Mouse (Mus musculus): ENCODE data around the gene Gdi2.
"Not testable (repeated sequence)": the region's sequence is repeated elsewhere in the genome, so short reads cannot be mapped to it uniquely, and the experiment has no call there.

Gene Gdi2

DNA sequence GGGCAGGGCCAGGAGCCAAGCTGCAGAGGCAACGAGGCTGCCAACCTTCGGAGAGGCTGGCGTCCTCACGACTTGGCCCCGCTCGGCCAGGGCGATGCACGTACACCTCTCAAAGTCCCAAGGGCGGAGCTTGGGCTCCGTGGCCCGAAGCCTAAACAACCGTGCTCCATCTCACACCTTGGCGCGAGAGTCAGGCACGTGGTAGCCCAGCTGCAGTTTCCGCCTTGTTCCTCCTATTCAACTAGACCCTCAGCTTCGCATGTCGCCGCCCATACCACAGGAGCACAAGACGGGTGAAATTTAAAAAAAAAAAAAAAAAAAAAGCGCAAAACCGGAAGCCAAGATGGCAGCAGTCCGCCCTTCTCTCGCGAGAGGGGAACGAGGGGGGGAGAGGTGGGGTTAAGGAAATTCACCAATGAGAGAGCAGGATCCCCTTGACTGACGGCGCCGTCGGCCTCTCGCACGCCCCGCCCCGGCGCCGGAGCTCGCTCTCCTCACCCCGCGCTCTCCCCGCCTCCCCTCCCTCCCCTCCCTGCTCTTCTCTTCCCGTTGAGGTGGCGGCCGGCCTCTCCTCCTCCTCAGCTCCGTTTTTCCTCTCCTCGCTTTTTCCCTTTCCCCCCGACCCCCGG lies at the start of gene Gdi2:
Gene Gdi2 (plus strand): TSS at position 470 of the 629 bp plus-strand sequence.
- peak; percentile 92 for DNase-seq

DNA sequence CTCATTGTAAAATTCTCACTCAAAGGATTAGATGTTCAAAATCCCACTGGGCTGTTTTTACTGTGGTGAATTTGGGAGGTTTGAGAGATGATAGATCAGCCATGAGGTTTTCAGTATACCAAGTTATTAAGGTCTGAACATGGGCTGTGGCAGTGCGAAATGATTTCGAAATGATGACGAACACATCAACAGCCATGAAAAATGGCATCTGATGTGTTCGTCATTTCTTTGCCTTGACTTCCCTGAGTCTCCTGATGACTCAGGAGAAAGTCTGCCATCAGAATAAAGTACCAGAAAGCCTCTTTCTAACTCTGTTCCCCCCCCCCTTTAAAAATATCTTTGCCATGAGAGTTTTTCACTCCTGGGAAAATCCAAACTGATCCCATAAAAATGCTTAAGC lies 42.3 kb upstream of the Gdi2 start:
- DNase-seq = no peak

DNA sequence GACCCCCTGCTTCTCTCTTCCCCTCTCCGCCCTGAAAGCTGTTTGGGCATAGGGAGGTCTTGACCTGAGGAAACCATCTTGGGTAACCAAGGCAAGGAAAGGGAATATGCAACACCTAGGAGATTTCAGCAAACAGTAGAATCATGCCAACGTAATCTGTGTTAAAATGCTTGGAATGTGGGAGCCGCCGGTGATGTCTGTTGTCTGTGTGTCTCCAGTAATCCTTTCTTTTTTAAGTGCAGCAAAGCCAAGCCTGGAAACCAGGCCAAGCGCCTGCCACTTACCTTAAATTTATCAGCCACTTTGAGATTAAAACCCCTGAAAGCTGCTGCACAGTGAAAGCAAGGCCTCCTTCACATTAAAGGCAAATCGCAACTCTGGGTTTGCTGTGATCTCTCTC lies 36.8 kb upstream of the Gdi2 start:
- not testable (repeated sequence) for DNase-seq

DNA sequence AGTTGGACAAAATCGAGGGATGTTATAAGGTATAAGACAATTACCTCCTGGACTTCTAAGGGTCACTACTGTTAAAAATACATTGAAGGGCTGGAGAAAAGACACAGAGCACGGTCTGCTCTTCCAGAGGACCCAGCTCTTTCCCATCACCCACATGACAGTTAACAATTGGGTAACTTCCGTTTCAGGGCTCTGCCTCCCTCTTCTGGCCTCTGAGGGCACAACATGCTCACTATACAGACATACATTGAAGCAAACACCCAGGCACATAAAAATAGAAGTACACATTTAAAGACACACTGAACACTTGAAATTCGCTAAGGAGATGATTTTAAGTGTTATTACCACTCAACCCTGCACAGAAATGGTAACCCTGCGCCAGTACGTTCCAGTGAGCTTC lies 22.5 kb upstream of the Gdi2 start:
- DNase-seq = not testable (repeated sequence)

DNA sequence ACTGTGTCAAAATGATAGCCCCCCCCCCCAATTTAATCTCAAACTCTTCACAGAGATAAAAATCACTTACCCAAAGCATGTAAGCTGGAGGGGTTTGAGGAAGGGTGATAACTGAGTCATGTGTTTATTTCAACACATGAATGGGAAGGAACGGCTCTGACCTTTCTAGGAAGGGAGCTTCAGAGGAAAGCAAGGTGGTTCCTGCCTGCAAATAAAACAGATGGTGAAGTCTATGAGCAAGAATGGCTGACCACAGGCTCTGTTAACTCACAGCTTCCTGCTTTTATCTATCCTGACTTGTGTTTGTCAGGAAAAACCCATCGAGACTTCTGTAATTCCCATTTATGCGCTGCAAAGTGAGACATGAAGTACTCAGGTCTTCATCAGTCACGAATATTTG lies 18.5 kb upstream of the Gdi2 start:
- not testable (repeated sequence) for DNase-seq

DNA sequence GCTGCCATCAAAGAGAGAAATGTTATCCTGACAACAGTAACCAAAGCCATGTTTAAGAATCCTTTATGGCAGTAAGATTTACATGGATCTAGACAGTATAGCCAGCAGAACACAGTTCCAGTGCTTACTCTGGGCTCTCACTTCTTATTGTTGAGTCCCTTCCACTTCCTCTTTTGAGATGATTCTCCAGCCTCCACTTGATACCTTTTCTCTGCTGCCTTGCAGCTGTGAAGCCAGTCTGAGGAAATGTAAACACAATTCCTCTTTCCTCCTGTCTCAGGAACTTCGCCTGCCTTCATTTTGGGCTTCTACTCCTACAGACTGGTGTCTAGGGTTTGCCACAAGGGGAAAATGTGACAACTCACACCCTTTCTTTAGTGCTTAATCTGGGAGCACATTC lies 17.9 kb upstream of the Gdi2 start:
- not testable (repeated sequence) for DNase-seq

DNA sequence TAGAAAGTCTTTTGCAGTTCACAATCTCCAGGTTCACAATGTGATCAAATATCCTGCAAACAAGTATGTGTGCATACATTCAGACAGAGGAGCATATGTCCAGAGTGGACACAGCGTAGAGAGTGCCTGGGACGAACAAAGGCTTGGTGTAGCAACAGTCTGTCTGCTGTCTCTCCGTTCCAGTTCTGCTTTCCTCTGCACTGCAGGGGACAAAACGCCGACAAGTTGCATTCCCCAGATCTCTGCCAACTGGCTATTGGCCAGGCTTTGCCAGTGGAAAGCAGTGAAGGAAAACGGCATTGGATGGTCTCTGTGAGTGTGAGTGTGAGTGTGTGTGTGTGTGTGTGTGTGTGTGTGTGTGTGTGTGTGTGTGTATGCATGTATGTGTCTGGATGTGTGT lies 14.4 kb upstream of the Gdi2 start:
- peak; percentile 20 for DNase-seq

DNA sequence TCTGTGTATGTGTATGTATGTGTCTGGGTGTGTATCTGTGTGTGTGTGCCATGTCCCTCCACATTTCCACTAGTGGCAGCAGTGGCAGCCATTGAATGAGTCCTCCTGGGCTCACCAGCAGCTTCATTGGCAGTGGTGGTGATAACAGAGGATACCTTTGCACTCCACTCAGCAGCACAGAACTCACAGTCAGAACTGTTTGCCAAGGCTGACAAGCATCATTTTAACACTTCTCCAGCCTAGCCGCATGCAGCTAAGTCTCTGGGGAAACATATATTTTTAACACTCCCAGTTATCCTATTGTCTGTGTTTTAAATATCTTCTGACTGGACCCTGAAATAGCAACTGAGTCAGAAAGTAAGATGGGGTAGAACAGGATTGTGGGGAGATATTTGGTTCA lies 13.9 kb upstream of the Gdi2 start:
- DNase-seq = no peak

DNA sequence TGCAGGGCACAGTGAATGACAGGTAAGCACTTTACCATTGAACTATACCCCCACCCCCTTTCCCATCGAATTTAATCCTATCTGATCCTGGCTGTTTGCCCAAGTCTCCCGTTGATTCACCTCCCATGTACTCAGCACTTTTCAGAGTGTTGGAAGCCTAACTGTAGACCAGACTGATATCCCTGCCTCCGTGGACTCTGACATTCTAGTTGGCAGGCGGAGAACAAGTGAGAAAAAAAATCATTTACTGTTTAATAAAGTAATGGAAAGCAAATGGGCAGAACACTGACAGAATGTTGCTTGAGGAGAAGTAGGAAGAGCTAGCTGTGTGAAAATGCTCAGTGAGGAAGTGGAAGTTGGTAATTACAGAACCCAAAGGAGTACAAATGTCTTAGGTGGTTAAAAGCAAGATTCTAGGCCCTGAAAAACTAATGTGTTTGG lies 12.2 kb upstream of the Gdi2 start:
- no peak for DNase-seq

DNA sequence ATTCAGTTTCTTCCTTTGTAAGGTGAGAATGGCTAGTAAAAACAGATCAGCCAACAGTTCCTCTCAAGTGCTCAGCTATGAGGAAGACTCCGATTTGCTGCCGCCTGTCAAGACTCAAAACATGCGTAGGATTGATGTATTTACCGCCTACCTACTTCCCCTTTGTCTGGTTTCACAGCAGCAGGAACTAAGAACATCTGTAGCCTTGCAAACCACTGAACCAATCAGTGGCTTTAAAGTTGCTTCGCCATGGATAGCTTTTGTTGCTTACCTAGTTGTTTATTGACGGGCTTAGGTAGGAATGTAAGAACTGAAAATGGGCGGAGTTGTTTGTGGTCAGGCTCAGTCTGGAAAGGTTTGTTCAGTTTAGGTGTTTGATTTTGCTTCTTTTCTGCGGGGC lies 11.5 kb upstream of the Gdi2 start:
- DNase-seq = no peak

DNA sequence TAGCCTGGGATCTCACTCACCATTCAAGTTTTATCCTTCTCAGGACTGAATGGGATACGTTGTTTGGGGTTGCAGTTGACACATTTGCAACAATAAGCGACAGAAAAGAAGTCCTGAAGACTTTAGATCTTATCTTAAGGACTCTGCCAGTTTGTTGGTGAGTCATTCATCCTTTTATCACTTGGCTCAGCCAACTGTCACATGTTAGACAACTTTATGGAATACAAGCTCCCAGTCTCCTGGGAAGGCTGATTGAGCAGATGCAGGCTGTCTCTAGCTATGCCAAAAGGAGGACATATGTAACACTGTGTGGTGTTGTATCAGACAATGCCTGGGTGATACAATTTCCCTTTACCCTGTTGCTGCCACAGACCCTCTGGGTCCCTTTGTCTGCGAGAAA lies 7.4 kb upstream of the Gdi2 start:
- DNase-seq = no peak

DNA sequence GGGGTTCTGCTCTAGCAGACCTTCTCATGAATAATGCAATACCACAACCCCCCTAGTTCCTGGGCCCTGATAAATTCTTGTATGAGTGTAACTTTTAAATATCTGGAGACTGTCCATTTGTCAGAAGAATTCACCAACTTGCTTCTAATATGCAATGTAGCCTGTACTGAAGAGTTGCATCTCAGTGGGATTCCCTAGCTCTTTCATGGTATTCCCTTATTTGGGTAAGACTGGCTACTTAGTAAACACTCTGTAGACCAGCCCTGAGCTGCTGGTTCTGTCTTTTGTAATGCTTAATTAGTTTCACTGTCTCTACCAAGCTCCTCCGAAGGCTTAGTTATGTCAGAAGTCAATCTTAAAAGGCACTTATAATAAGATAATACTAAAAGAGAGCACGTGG lies 6.7 kb upstream of the Gdi2 start:
- DNase-seq = not testable (repeated sequence)

DNA sequence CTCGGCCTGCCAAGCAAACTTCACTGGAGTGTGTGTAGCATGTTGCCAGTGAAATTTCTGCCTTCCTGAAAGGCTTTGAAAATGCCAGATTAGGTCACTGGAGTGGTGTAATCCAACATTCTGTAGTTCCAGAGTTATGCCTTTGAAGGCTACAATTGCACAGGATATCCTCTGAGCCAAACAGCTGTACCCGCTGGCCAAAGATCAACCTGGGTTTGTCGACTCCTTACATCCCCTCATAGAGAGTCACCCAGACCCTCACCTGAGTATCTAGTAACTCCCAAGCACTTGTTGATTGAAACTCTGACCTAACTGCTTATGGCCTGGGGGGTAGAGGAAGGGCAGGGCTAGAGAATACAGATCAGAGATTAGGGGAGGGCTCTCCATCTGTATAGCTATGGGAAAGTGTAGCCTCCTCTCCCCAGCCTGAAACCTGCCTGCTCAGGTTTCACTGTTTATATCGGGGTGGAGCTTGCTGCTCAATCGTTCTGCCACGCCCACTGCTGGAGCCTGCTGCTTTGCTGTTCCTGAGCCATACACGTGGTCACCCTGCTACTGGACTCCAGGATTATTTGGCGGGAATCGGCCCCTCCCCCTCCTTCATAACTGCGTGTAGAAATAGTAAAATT lies 6.1 kb upstream of the Gdi2 start:
- no peak for DNase-seq

DNA sequence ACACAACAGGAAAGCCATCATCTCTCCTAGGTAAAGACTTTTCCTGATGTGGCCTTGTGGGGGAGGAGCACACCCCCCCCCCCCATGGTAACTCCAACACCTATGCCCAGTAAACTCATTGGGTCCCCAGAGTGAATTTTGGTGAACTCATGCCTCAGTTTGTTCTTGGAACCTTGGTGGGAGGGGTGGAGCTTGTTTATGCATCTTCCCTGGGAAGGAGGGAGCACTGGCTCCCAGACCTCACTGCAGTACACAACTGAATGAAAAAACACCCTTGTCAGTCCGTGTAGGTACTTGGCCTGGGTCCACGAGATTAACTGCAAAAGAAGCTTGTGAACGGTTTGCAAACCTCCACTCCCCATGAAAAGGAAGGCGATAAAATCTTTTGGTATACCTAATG lies 5.4 kb upstream of the Gdi2 start:
- no peak for DNase-seq

DNA sequence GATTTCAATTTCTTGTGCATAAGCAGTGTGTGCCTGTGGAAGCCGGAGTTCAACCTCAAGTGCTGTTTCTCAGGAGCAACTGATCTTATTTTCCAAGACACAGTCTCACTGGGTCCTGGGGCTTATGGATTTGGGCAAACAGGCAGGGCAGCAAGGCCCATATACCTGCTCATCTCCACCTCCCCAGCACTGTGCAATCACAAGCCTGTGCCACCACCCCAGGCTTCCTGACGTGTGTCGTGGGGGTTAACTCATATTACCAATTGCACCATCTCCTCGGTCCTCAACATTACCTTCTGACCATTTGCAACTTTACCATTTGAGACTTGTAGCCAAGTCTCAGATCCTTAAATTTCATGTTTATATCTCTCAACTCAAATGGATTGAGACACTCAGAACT lies 3.7 kb upstream of the Gdi2 start:
- no peak for DNase-seq

DNA sequence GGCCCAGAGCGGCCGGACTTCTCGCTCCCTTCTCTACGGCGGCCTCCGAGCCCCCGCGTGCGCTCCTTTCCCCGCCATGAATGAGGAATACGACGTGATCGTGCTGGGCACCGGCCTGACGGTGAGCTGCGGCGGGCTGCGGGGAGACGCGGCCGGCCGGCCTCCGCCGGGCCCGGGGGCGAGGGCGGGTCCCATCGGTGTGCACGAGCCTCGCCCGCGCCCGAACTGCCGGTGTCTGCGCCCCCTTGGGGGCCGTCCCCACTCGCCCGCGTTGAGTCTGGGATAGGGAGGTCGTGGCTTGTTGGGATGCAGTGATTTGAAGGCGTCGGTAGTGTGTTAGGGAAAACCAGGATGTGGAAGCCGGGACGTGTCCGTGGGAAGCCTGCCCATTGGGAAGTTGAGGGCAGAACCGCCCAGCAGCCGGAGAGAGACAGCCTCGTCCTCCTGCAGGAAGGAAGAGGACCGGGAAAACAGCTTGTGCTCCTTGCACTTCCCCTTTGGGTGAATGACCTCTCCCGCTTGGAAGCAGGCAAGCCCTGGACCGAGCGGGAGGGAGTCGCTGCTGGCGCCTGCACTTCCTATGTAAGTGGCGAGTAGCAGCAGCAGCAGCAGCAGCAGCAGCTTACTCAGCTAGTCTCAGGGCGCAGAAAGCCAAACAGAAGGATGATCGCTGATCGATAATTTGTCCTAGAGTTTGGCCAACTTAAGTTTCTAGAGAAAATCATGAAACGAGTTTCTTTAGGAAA lies 533 bp downstream of the Gdi2 start:
- DNase-seq = peak; percentile 60

DNA sequence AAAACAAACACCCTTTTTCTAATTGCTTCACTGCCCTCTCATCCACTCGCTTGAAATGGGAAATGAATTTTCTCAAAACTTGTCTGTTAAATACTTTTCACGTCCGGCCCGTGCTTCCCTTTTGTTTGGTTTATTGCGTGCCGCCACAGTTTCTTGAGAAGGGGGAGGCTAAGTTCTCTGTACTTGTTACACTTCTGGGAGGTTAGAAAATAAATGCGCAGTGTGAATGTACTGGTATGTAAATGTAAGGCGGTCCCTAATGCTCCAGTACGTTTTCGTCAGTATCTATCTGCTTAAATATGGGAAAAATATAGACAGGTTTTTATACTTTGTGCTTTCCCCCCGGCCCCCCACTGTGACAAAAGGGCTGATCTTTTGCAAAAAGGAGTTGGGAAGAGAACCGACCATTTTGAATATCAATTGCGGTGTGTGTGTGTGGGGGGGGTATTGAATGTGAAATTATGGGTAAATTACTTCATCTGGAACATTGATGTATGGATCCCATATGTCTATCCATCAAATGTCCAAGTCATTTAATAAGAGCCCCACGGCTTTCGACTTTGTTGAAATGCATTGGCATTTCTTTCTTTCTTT lies 1.2 kb downstream of the Gdi2 start:
- DNase-seq = no peak

DNA sequence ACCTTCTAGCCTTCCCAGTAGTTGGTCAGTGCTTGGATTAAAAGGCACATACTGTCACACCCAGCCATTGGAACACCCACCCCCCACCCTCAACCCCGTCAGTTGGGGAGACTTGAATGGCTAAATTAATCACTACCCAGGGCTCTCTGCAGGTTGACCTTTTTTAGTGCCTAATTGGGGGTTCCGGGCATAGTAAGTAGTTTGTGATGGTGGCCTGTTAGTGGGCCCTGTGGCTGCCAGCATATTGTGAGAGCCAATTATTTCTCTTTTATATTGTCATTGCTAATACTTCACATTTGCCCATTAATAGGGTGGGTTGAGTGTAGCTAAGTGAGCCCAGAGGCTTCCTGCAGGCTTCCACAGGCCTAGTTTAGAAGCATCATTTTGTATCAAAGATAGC lies 2.3 kb downstream of the Gdi2 start:
- no peak for DNase-seq

DNA sequence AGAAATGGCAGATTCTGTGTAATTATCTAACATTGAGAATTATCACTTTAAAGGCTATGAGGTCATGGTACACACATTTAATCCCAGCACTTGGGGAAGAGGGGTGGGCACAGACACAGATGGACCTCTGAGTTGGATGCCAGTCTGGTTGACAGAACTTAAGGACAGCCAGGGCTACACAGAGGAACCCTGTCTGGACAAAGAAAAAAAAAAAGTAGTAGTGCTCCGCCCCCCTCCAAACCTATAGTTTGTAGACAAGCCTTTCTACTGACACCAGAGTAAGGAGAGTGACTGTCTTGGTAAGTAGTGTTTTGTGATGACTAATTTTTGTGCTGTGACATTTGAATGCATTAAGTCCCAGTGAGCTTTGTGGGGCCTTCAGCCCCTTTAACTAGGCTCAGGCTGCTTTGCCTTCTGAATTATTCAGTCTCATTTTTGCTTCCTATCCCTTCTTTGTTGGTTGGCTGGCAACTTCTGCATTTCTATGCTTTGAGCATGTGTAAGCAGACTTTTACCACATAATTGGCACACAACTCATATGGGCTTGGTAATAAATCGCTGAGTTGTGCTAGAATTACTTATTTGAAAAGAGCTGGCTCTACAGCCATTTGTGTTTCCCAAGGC lies 3.4 kb downstream of the Gdi2 start:
- no peak for DNase-seq

DNA sequence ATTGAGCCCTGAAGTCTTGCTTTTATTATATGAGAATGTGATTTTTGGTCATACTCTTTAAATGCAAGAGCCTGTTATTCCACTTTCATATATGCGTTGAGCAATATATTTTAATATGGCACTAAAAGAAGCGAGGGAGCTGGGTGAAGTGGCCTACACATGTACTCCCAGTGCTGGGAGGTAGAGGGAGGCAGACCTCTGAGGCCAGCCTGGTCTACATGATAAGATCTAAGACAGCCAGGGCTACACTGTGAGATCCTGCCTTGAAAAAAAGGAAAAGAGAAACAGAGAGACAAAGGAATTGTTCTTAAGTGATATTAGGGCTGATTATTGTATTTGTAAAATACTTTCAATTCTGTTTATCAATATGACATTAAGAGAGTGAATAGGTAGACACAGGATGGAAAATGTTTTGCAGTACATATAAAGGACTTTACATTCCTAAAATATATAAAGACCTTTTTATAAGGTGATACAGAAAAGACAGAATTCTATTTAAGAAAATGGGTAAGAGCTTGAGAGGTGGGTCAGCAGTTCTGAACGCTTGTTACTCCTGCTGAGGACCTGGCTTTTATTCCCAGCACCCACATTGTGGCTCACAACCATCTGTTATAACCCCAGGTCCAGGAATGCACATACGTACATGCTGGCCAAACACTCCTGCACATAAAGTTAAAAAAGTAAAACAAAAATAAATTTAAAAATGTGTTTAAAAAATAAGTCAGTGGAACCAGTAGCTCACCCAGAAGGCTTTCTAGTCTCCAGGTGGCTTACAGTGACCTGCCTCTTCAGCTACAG lies 6.4 kb downstream of the Gdi2 start:
- no peak for DNase-seq

DNA sequence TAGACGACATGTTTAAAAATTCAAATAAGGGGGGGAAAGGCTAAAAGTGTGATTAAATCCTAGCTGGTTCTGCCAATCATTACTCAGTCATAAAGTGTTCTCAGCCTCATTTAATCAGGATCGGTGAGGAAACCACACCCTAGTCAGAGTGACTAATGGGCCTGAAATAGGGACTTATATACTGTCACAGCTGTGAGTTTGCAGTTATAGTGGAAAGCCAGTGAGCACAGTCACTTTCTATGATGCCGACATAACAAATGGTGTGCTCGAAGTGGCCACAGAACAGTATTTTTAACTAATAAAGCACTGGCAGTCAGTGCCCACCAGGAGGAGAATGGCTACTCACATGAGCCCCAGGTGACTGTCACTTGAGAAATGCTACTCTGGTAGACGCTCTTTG lies 7.1 kb downstream of the Gdi2 start:
- DNase-seq = no peak

DNA sequence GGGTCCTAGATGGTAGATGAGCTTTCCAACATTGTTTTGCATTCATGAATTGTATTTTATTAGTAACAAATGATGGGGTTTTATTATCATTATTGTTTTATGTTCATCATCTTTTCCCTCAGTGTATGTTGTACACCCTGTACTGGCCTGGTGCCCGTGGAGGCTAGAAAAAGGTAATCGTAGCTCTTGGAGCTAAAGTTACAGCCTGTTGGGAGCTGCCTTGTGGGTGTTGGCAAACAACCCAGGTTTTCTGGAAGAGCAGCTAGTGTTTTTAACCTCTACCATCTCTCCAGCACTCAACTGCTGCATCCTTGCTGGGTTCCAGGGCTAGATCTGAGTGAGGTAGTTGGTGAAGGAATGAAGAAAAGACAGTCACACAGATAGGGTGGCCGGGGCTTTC lies 9.5 kb downstream of the Gdi2 start:
- no peak for DNase-seq

DNA sequence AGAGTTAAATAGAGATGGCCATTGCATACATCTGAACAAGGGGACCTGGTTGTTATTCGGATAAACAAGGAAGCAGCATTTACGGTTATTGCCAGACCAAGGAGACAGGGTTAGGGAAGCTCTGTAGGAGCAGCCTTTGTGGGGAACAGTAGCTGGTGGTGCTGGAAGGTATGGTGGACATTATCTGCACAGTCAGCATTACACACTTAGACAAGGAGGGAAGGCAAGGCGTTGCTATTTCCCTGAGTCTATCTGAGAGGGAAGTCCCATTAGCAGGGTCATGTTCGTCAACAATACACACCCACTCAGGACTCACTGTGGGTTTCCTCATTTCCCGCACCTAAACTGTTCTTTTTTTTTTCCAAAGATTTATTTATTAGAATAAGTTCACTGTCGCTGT lies 10.0 kb downstream of the Gdi2 start:
- DNase-seq = no peak
